Mouse (Mus musculus) left cerebral cortex, postnatal 10 days (tissue): ENCODE measurements around the gene Rfxank. TPM values are rescaled to one million over a fixed set of nuclear protein-coding genes. Genes with fewer than 3 reads are reported as not detected.

Source experiments
- DNase-seq, 2 experiments: peaks; one replicate each; pipeline ENCODE4 v3.0.0; 2021 to 2022; ENCODE audit warnings: low spot score in 2 of 2, mixed read lengths in 1 of 2; ENCODE audit errors: extremely low spot score in 1 of 2
- intact Hi-C: fragments of 180-260 bp; cut with DNase I; formaldehyde crosslinking; loops from one replicate; pipeline ENCODE4 v1.15.1; 2025
- total RNA-seq, 2 experiments: library from RNA; stranded (reverse); gene quantifications; 2 replicates each; pipeline ENCODE4 v1.2.3; 2021

Gene Rfxank
- total RNA-seq, 2 experiments from 2014 or later: 8.3 to 10.9 TPM

DNA sequence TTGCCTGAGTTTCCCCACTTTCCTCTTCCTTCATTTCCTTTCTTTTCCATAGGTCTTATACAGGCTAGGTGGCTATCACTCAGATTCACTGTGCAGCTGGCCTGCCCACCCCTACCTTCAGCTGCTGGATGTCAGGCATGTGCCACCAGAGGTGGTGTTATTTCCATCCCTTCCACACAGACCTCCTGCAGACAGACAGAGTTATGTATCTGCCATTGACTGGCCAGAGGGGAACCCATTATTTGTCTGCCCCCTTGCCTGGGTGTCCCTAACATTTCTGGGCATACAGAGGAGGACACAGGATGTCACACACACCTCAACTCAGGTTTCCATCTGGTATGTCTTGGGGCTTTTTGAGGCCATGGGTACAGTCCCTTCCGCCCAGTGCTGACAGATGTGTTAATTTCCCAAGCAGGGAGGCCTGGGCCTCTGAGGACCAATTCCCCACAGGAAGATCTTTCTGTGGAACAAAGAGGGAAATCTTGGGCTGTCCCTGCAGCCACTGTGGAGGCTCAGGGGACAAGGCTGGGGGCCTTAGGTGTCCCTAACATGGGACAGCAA, 18.4 kb upstream of the Rfxank start:
- DNase-seq: no peak
- intact Hi-C loops: no loop called here

DNA sequence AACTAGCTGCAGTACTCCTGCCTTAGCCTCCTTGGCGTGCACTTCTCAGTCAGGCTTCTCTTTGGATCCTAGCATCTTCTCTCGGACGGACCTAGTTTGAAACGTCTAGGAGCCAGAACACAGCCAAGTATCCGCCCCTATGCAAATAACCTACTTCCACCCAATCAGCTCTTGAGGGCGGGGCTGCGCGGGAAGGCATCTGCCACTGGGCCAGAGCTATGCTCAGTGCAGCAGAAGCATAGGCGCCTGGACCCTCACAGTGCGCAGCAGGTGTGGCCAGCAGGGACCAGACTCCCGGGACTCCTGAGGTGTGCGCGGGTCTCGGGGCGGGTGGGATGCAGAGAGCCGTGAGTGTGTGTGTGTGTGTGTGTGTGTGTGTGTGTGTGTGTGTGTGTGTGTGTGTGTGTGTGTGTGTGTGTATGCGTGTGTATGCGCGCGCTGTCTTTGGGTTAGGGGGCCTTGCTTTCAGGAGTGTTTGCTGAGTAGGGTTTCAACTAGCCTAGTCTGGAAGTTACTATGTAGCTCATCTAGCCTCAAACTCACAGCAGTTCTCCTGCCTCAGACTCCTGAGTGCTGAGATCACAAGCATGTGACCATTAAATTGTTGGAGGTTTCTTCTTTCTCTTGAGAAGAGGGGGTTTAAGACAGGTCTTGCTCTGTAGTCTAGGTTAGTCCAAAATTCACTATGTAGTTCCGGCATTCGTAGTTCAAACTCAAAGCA, 13.7 kb upstream of the Rfxank start:
- DNase-seq: peak; percentile 55 to 86

DNA sequence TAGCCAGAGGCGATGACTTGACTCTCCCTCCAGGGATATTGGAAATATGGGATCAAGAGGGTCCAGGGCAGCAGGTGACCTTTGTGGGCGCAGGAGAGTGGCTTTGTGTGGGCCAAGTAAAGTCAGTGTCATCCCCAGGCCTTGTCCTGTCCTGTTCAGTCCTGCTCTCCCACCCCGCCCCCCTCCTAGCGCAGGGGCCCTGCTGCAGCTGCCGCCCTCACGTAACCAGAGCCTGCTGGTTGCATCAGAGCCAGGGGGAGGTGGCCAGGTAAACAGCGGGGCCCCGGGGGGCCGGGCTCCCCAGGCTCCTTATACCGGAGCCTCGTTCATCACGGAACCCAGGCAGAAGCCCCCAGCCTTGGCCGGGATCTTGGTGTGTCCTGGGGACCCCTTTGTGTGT, 11.2 kb upstream of the Rfxank start:
- no peak for DNase-seq
- intact Hi-C loops: no loop called here

More for the DNA sequence above, 13.7 kb upstream of the Rfxank start:
- intact Hi-C loops: no loop called here

DNA sequence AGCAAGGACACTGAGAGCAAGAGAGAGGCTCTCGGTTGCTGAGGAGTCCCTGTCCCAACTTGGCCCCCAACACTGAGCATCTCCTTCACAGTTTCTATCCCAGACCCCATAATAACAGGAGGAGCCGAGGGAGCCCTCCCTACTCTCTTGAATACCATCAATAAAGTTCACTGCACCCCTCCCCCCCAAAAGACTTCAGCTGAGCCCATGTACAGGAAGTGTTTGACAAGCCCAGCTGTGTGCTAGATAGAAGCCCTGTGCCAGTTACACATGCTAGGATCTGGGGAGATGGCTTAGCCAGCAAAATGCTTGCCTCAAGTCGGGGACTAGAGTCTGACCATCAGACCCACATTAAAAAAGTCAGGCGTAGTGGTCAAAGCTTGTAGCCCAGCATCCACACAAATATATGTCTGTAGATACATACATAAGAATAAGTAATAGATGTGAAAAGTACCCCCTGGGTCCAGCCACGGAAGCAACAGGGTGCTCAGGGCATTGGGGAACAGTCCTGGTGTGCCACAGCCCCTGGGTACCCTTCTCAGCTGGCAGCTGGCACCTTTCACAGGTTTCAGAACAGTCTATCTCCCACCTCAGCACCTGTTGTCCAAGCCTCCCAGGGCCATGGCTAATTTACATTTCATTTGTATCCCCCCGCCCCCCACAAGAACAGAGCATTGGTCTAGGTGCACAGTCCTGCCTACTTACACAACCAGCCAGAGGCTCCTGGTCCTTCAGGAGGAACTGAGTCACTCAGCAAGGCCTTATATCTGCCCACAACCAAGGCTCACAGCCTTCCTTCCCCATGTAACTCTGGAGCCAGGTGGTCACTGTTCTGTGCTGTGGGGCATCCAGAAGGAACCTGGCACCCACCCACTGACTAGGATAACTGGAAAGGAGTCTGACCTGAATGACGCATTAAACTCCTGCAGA, 9.0 kb upstream of the Rfxank start:
- no peak for DNase-seq
- intact Hi-C loops: no loop called here

DNA sequence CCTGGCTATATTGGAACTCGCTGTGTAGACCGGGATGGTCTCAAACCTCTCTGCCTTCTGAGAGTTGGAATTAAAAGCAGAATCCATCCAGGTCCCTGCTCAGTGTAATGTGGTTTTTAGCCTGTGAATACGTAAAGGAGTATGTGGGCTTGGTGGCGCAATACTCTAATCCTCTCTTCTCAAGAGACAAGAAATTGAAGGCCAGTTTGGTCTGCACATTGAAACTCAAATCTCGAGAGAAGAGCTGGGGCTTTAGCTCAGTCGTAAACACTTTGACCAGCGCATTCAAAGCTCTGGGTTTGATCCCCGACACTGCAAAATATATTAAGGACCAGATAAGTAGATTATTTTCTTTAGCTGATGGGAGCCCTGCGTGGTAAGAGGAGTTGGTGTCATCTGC, 1.0 kb upstream of the Rfxank start:
- intact Hi-C loops: no loop called here
- no peak for DNase-seq

DNA sequence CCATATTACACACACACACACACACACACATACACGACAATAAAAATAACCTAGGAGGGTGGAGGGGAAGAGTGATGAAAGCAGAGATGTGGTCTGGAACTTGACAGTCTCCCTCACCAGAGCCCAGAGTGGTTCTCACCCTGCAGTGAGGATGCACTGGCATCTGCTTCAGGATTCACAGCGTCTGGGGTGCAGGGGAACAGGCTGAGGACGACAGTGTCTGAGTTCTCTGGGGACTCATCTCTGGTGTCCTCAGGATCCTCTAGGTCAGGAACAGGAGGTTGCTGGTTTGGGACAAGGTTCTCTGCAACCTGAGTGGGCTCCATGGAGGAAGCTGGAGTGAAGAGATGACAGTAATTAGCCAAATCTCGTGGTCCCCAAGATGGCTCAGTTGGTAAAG, 1.1 kb downstream of the Rfxank start:
- intact Hi-C loops: no loop called here
- no peak for DNase-seq

DNA sequence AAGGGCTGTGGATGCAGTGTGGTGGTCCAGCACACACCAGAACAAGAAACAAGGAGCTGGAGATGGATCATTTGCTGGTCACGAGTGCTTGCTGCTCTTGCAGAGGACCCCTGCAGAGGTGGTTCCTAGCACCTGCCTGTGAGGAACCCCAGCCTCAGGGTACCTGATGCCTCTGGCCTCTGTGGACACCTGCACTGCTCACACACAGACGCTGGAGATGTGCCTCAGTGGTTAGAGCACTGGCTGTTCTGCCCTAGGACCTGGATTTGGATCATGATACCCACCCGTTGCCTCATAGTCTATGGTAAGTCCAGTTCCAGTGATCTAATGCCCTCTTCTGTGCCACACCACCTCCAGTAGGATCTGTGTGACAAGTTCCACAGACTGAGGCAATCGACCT, 2.4 kb downstream of the Rfxank start:
- no peak for DNase-seq
- intact Hi-C loops: no loop called here

DNA sequence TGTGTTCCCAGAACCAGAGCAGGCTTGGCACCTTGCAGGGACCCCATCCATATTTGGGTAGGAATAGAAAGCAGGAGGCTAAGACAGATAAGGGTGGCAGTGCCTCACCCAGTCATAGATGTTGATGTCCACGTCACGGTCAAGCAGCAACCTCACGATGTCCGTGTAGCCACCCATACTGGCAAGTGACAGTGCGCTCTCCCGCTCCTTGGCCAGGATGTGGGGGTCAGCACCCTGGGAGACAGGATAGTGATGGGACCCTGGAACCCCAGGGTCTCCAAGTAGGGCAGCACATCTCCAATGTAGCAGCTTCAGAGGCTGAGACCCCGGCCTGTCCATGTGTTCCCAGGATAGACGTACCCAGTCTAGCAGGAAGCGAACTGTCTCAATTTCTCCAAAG, 4.0 kb downstream of the Rfxank start:
- intact Hi-C loops: loop anchor here (5.0 kb wide), 1 partner anchor 32 kb away; no protein-coding TSS in a partner anchor
- no peak for DNase-seq

DNA sequence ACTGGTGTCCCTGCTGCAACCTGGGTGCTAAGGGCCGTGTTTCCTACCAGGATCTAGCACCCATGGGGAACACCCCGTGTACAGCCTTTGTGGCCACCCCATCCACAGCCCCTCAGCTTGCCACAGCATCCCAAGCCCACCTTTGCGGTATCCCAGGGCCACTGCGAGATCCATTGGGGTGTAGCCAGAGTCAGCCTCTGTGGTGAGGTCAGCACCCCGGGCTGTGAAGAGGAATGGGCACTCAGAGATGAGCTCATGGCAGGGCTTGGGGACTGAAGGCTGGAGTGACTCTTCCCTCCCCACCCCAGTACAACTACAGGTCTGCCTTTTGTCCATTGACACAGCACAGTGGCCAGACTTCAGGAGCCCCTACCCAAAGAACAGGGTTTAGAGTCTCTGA, 4.9 kb downstream of the Rfxank start:
- intact Hi-C loops: loop anchor here (5.0 kb wide), 1 partner anchor 33 kb away; no protein-coding TSS in a partner anchor

DNA sequence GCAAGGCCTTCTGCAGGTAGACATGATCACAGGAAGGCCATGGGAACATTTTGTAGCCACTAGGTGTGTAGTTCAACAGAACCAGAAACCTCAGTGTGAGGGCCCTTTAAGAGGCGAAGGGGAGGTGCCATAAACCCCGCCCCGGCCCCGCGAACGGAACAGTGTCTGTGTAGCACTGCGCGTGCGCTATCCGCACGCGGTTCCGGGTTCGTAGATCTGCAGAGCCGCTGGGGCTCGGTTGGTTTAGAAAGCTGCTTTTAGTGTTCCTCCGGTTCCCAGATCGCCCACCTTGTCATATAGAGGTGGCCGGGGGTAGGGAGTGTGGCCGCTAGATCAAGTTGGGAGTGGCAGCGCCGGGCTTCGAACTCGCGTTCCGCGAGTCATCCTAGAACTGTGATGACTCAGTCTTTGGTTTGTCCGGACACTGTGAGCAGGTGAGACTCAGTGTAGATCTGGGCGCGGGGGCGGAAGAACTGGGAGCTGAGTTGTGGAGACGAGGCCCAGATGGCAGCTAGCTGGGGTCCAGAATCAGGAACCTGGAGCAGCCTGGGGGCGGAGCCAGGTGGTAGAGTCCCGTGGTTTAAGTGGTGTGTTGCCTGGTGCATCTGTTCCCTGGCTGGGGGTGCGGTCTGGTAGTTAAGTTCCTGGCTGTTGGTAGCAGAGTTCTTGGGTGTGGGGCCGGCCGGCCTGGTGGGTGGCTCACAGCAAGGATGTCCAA, 7.6 kb downstream of the Rfxank start, which contains the start of gene Nr2c2ap:
Gene Nr2c2ap, plus strand, starts transcription at position 168 of the 718 bp plus-strand sequence.
- DNase-seq: peak; percentile 71 to 89
- intact Hi-C loops: loop anchor here (5.0 kb wide), 1 partner anchor 36 kb away; no protein-coding TSS in a partner anchor

More for the DNA sequence above, 4.9 kb downstream of the Rfxank start:
- no peak for DNase-seq

DNA sequence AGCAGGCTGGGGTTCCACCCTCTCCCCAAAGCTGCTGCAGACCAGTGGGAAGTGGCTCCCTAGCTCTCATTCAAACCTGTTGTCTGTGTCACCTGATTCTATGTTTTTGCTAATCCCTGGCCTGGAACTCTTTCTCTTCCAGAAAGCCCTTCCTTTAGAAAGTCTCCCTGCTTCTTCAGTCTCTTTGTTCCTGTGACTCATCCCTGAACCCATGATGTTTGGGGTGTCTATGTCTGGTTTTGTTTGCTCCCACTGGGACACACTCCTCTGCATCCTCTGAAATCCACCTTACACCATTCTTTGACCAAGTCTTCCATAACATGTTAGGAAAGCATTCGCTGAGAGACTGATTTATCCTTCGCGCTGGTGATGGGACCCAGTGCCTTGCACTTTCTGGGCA, 8.9 kb downstream of the Rfxank start:
- intact Hi-C loops: loop anchor here (5.0 kb wide), 1 partner anchor 37 kb away; no protein-coding TSS in a partner anchor
- DNase-seq: no peak

DNA sequence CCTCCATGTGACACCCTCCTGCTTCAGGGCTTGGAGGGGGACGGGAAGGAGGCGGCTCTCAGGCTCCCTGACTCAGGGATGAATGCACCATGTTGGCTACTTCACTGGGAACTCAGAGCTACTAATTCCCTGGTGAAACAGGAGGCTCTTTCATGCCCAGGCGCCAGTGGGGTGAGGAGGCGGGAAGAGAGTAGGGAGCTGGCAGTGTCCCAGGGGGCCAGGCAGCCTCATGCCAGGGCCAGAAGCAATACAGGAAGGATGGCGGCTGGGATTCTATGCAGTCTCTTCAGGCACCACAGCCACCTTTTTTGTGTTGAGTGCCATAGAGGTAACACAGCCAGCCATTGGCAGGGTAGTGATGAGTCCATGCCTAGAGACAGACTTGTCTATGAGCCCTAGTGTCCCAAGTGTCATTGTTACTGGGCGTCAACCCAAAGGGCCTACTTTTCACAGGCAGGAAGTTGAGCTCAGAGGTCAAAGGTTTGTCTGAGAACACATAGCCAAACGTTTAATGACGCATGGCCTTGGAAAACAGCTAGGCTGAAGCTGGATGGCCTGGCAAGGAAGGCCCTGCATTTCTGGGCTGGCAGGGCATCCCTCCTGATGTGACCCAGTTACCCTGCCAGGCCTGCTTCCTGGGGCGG, 9.5 kb downstream of the Rfxank start:
- peak; percentile 76 to 84 for DNase-seq
- intact Hi-C loops: no loop called here

DNA sequence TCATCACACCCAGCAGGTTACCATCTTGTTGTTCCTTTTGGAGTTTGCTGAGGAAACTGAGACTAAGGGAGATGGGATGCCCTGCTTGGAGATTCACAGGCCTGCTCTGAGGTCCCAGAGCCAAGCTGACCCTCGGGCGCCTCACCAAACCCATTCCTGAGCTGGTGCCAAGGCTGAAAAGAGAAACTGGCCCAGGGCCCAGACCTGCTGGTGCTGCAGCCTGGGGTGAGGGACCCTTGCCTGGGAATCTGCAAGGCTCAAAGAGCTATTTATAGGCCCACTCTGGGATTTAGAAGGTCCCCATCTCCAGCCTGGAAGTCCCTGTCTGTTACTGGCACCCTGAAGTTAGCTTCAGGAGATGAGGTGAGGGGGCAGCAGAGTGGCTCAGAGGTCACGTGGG, 10.5 kb downstream of the Rfxank start:
- intact Hi-C loops: no loop called here
- peak; percentile 69 to 77 for DNase-seq

DNA sequence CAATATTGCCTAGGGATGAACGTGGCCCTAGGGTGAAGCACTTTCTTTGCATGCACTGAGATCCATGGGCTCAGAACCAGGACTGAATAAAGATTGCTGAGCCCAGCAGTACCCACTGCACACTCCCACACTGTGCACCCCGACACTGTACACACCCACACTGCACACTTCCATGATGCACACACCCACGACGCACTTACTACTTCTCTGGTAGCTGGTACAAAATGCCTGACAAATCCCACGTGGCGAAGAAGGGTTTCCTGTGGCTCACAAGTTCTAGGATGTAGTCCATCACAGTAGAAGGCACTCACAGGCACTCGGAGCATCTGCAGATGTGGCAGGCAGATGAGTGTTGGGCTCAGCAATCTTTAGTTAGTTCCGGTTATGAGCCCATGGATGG, 14.0 kb downstream of the Rfxank start:
- DNase-seq: no peak
- intact Hi-C loops: no loop called here

DNA sequence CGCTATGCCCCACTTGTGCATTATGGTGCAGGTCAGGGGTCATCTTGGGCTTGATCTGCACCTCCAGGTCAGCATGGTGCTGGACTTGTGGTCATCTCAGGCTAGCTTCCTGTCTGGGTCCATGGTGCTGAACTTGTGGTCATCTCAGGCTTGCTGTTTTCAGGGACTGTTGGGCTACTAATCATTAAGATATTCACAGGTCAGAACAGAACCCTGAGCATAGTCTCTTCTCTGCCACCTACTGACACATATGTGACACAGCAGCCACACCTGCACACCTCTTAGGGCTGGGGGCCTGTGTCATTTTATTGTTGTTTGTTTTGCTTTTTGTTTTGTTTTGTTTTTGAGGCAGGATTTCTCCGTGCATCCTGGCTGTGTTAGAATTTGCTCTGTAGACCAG, 16.1 kb downstream of the Rfxank start:
- intact Hi-C loops: no loop called here
- no peak for DNase-seq

DNA sequence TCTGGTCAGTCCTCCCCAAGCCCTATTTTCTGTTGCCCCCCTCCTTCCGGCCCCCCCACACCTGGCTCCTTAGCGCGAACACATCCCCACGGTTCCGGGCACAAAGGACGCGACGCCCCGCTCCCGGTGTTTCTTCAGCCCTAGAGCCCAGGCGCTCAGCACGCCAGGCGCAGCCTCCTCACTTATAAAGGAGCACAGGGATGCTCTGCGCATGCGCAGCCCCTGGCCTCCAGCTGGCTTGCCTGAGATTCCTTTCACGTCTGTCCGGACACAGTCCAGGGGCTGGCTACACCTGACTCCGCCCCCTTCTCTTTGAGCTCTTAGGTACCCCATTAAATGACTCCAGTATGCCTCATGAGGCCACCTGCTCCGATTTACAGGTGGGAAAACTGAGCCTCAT, 18.3 kb downstream of the Rfxank start, which contains the start of gene Ncan:
Gene Ncan, minus strand, starts transcription at position 207 of the 400 bp plus-strand sequence.
- DNase-seq: peak; percentile 92
- intact Hi-C loops: no loop called here

DNA sequence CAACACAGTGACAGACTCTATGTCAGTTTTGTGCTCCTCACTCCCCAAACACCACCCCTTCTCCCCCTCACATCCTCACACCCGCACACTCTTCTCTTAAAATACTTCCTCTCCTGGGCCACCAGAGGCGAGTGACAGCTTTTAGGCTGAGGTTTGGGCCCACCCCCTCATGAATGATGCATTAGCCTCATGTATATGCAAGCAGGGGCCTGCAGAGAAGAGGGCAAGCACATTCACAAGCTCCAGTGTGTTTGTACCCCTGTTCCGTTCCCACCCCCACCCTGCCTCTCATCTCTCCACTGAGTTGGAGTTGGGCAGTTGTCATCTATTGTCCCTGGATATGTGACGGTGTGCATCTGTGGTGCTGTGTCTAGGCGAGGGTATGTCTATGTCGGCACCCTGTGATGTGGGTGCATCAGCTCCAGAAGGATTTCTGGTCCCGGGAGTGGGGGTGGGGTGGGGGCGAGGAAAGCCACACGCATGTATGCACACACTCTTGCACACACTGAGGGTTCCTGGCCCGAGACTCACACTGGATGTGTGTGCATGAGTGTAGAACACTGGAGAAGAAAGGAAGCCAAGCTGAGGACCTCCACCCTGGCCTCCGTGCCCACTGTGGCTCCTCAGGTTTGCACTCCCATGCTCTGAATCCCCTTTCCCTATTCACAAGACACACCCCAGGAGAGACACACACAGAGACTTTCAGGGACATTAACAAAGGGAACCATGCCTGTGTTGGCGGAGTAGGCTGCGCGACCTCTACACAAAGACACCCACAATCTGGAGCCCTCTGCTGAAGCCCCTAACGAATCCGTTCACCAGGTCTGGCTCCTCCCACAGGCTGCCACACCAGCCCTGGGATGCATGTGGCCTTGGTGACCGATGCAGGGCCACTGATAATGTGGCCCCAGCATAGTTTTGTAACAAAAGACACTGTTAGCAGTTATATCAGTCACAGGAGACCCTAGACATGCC, 19.9 kb downstream of the Rfxank start:
- intact Hi-C loops: no loop called here
- DNase-seq: peak; percentile 73 to 81
